Mouse (Mus musculus): ENCODE measurements at regions not wholly inside any gene's neighbourhood (a gene's known extent, or its start where the extent isn't known, plus 50 kb on each side); places are given as distances from the start of the nearest gene placed in this dataset.

DNA sequence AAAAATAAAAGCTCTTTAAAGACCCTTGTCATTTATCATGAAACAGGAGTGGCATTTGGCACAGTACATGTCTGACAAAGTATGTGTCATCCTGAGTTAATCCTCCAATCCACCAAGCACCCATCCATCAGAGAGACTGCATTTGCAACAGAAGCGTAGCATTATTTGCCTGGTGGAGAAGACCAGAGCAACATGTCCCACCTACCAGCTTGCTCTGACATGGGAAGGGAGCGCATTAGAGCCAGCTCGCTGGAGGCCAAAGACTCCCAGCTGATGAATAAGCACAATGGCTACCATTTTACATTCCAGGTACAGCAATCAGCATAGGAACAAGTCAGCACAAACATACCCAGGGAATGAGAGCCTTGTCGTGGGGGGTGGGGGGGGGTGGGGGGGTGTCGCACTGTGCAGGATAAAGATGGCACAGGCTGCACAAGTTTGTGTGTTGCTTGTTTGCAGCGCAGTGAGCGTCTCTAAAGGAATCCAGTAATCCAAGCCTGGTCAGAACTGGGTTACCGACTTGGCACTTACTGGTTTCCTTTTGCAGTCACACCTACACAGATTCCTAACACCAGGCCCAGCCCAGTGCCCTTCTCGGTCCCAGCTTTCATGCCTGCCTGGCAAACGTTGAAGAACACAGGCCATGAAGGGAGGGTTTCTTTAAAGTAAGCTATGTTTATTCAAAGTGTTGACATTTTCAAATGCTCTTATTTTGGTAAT lies 507.8 kb upstream of the Atp11b start:
- Histone ChIP-seq H3K4me3 (replicated peaks) (no peak overlapping the region), H3K36me3 (replicated peaks) (no peaks in the 10 kb centered on the region), H3K9me3 (no peaks in the 10 kb centered on the region), H3K4me1 (peaks cover 48% of the 10 kb centered on the region), H3K4me2 (no peak overlapping the region), H3K27ac (no peak overlapping the region), H3K27me3 (no peaks in the 10 kb centered on the region), H3K9ac (no peak overlapping the region)
- 49% methylated on average over 10 of the region's 10 CpGs for WGBS
- no peak for ATAC-seq (ENCODE audit: low FRiP score)

DNA sequence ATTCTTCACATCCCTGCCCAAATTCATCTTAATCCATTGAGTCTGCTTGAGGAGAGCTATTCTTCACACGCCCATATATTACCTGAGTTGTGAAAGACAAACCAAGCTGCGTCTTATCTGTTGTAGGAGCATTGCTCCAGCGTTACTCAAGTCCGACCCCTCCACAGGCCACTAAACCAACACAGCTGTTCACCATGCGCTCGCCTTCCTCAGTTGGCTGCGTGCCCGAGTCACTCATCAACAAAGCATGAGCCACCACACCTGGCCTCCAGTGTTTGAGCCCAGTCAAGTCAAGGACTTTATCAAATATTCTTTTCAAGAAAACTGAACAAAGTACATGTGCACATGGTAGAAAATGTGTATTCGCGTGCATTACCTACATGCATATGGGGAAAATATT lies 504.7 kb upstream of the Atp11b start:
- Histone ChIP-seq H3K27me3 (no peaks in the 10 kb centered on the region), H3K9me3 (no peaks in the 10 kb centered on the region), H3K4me3 (replicated peaks) (no peak overlapping the region), H3K27ac (no peak overlapping the region), H3K36me3 (replicated peaks) (no peaks in the 10 kb centered on the region), H3K4me1 (peaks cover 24% of the 10 kb centered on the region), H3K9ac (no peak overlapping the region), H3K4me2 (no peak overlapping the region)
- 77% methylated on average over 10 of the region's 10 CpGs for WGBS
- no peak for ATAC-seq (ENCODE audit: low FRiP score)

DNA sequence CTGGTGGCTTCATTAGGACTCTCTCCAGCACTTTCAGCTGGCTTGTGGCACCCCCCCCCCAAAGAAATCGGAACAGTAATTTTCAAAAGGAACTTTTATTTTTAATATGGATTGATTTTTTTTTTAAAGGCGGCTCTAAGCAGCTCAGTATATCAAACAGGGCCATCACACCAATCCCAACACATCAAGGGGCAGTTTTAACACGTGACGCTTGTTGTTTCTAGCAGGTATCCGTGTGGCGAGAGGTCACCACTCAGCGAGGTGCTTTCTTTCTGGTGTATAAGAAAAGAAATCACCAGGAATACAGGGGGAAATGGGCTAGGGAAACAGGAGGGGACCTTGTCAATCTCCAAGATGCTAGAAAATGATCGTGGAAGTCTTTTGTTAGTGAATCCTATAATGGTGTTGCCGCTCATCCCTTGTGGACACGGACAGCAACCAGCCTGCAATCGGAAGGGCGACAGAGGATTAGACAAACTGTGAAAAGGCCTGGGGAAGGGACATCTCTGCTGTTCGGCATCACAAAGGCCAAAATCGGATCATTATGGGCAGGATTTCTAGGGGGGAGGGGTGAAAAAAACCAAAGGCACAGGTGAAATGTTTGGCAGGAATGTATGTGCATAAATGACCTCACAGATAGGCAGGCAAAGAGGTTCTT lies 503.7 kb upstream of the Atp11b start:
- WGBS: 58% methylated on average over 14 of the region's 14 CpGs
- H3K4me2 ChIP-seq: no peak overlapping the region
- H3K4me3 ChIP-seq (replicated peaks): no peak overlapping the region
- no peak overlapping the region for H3K27ac ChIP-seq
- no peak for ATAC-seq (ENCODE audit: low FRiP score)
- H3K9ac ChIP-seq: no peak overlapping the region
- H3K27me3 ChIP-seq: no peaks in the 10 kb centered on the region
- no peaks in the 10 kb centered on the region for H3K36me3 ChIP-seq (replicated peaks)
- no peaks in the 10 kb centered on the region for H3K9me3 ChIP-seq
- peaks cover 18% of the 10 kb centered on the region for H3K4me1 ChIP-seq

DNA sequence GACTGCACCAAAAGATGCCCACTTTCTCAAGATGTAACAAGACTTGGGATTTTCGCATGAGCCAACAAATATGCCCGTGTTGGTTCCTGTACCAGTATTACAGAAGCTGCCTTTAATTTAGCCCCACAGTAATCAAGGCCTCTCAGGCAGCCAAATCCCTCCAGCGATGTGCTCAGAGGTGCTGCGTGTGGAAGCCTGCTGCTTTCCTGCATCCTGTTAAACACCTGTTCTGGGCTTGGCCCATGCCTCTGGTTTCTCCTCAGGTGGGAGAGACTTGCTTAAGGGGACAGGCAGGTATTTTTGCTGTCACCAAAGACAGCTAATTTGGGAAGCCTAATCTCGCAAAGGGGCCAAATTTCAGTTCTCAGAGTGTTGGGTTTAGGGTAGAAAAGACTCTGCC lies 500.0 kb upstream of the Atp11b start:
- H3K4me3 ChIP-seq (replicated peaks): no peak overlapping the region
- WGBS: 63% methylated on average over 5 of the region's 5 CpGs
- no peak for ATAC-seq (ENCODE audit: low FRiP score)
- H3K4me2 ChIP-seq: no peak overlapping the region
- no peak overlapping the region for H3K9ac ChIP-seq
- H3K4me1 ChIP-seq: 0 out of 2 replicates have a peak, but pooled peaks cover 4% of the 10 kb centered on the region
- no peaks in the 10 kb centered on the region for H3K9me3 ChIP-seq
- no peaks in the 10 kb centered on the region for H3K36me3 ChIP-seq (replicated peaks)
- H3K27me3 ChIP-seq: no peaks in the 10 kb centered on the region
- H3K27ac ChIP-seq: no peak overlapping the region

- H3K9me3 ChIP-seq: no peaks in the 10 kb centered on the region
- H3K27me3 ChIP-seq: no peaks in the 10 kb centered on the region
- no peak for ATAC-seq (ENCODE audit: low FRiP score)
- no peaks in the 10 kb centered on the region for H3K4me1 ChIP-seq
- H3K9ac ChIP-seq: no peak overlapping the region
- H3K36me3 ChIP-seq (replicated peaks): no peaks in the 10 kb centered on the region
- no peak overlapping the region for H3K4me3 ChIP-seq (replicated peaks)
- WGBS: 87% methylated on average over 6 of the region's 6 CpGs
- H3K27ac ChIP-seq: no peak overlapping the region
- no peak overlapping the region for H3K4me2 ChIP-seq
These were observed 493.0 kb upstream of the Atp11b start for GRCm38 (mm10) chr3:35260936-35261335.

GRCm38 (mm10) chr3:35268949-35269348 lies 485.0 kb upstream of the Atp11b start:
- Histone ChIP-seq H3K4me1 (peaks cover 17% of the 10 kb centered on the region), H3K4me2 (no peak overlapping the region), H3K36me3 (replicated peaks) (no peaks in the 10 kb centered on the region), H3K27ac (no peak overlapping the region), H3K27me3 (no peaks in the 10 kb centered on the region), H3K9me3 (no peaks in the 10 kb centered on the region), H3K4me3 (replicated peaks) (no peak overlapping the region), H3K9ac (no peak overlapping the region)
- WGBS: 69% methylated on average over 4 of the region's 4 CpGs
- no peak for ATAC-seq (ENCODE audit: low FRiP score)

GRCm38 (mm10) chr3:35269977-35270880 lies 483.7 kb upstream of the Atp11b start:
- no peaks in the 10 kb centered on the region for H3K9me3 ChIP-seq
- WGBS: 43% methylated on average over 7 of the region's 7 CpGs
- H3K27ac ChIP-seq: no peak overlapping the region
- H3K4me3 ChIP-seq (replicated peaks): no peak overlapping the region
- 0 out of 2 replicates have a peak, but pooled peaks have one; percentile 39 for ATAC-seq (ENCODE audit: low FRiP score)
- no peak overlapping the region for H3K9ac ChIP-seq
- peaks cover 17% of the 10 kb centered on the region for H3K4me1 ChIP-seq
- H3K4me2 ChIP-seq: no peak overlapping the region
- no peaks in the 10 kb centered on the region for H3K27me3 ChIP-seq
- no peaks in the 10 kb centered on the region for H3K36me3 ChIP-seq (replicated peaks)

DNA sequence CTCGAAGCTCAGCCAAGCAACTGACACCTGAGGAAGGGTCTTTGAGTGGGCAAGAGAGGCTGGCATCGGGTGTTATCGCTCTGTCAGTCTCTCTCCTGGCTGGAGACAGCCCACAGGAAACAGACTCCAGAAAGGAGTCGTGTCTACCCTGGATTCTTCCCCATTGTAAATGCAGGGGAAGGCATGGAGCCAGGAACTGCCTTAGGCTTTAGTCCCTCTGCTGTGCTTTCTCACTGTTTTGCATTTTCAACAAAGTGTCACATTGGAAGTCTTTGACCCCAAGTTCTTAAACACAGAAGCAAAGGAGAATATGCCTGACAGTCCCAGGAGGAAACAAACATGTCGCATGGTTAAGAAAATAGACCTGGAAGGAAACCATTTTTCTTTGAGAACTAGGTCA lies 480.4 kb upstream of the Atp11b start:
- Histone ChIP-seq H3K4me2 (no peak overlapping the region), H3K4me1 (peaks cover 17% of the 10 kb centered on the region), H3K27ac (no peak overlapping the region), H3K4me3 (replicated peaks) (no peak overlapping the region), H3K9me3 (no peaks in the 10 kb centered on the region), H3K9ac (no peak overlapping the region), H3K36me3 (replicated peaks) (no peaks in the 10 kb centered on the region), H3K27me3 (no peaks in the 10 kb centered on the region)
- 71% methylated on average over 5 of the region's 5 CpGs for WGBS
- no peak for ATAC-seq (ENCODE audit: low FRiP score)

DNA sequence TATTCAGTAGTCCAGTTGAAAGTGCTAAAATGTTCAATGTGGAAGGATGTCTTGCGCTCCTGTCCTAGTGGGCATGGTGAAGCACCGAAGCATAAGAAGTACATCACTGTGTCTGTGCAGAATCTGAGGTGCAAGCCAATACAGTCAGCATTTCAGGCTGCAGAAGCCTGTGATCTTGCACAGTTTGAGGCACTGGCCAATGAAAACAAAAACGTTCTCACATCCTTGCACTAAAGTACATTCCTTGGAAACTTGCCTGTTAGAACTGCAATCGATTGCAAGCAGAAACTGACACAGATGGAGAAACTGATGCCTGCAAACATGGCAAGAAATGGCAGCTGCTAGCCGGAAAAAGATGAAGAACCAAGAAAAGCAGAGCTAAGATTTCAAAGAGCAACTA lies 472.9 kb upstream of the Atp11b start:
- ATAC-seq (ENCODE audit: low FRiP score): no peak
- WGBS: 86% methylated on average over 5 of the region's 5 CpGs
- H3K36me3 ChIP-seq (replicated peaks): no peaks in the 10 kb centered on the region

GRCm38 (mm10) chr3:35282106-35282505 lies 471.8 kb upstream of the Atp11b start:
- no peak overlapping the region for H3K4me3 ChIP-seq (replicated peaks)
- no peaks in the 10 kb centered on the region for H3K9me3 ChIP-seq
- 84% methylated on average over 2 of the region's 2 CpGs for WGBS
- no peak overlapping the region for H3K27ac ChIP-seq
- H3K36me3 ChIP-seq (replicated peaks): no peaks in the 10 kb centered on the region
- H3K4me1 ChIP-seq: no peaks in the 10 kb centered on the region
- no peak for ATAC-seq (ENCODE audit: low FRiP score)
- H3K4me2 ChIP-seq: no peak overlapping the region
- no peaks in the 10 kb centered on the region for H3K27me3 ChIP-seq
- no peak overlapping the region for H3K9ac ChIP-seq

More for the DNA sequence above, 472.9 kb upstream of the Atp11b start:
- Histone ChIP-seq H3K9ac (no peak overlapping the region), H3K4me1 (no peaks in the 10 kb centered on the region), H3K9me3 (no peaks in the 10 kb centered on the region), H3K4me2 (no peak overlapping the region), H3K27me3 (no peaks in the 10 kb centered on the region), H3K27ac (no peak overlapping the region), H3K4me3 (replicated peaks) (no peak overlapping the region)

DNA sequence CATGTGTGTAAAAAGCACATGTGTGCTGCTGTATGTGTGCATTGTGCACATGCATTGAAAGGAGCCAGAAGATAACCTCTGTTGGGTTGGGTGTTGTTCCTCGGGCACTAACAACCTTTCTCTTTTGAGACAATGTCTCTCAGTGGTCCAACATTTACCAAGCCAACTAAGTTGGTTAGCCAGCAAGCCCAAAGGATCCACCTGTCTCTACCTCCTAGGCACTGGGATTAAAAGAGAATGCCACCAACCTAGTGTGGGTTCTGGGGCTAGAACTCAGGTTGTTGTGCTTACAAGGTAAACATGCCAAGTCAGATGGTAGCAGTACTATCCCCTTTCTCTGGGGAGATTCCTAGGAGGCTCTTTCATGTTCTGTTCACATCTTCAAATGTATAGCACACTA lies 459.1 kb upstream of the Atp11b start:
- no peak for ATAC-seq (ENCODE audit: low FRiP score)
- WGBS: 89% methylated on average over 1 of the region's 1 CpGs
- Histone ChIP-seq H3K36me3 (replicated peaks) (no peaks in the 10 kb centered on the region), H3K4me1 (no peaks in the 10 kb centered on the region), H3K4me2 (no peak overlapping the region), H3K27ac (no peak overlapping the region), H3K27me3 (no peaks in the 10 kb centered on the region), H3K9me3 (0 out of 2 replicates have a peak, but pooled peaks cover 5% of the 10 kb centered on the region), H3K4me3 (replicated peaks) (no peak overlapping the region), H3K9ac (no peak overlapping the region)

- 87% methylated on average over 4 of the region's 4 CpGs for WGBS
- Histone ChIP-seq H3K4me3 (replicated peaks) (no peak overlapping the region), H3K4me2 (no peak overlapping the region), H3K4me1 (no peaks in the 10 kb centered on the region), H3K36me3 (replicated peaks) (no peaks in the 10 kb centered on the region), H3K9me3 (0 out of 2 replicates have a peak, but pooled peaks cover 5% of the 10 kb centered on the region), H3K27ac (no peak overlapping the region), H3K27me3 (no peaks in the 10 kb centered on the region), H3K9ac (no peak overlapping the region)
- no peak for ATAC-seq (ENCODE audit: low FRiP score)
These were observed 458.2 kb upstream of the Atp11b start for GRCm38 (mm10) chr3:35295746-35296145.

All from forebrain, embryonic 12.5 days (tissue).